Mouse (Mus musculus) lung, postnatal 0 days (tissue): ENCODE measurements at regions not wholly inside any gene's neighbourhood (a gene's known extent, or its start where the extent isn't known, plus 50 kb on each side); places are given as distances from the start of the nearest gene placed in this dataset.

Source experiments
- CTCF ChIP-seq: IDR thresholded peaks from 2 replicates; pipeline ENCODE4 v1.5.1; 2016; ENCODE audit warnings: antibody characterized with exemption, mild to moderate bottlenecking
- EP300 ChIP-seq: IDR thresholded peaks from 2 replicates; pipeline ENCODE4 v1.6.1; 2016; ENCODE audit warnings: antibody characterized with exemption, mild to moderate bottlenecking, control low read depth

GRCm38 (mm10) chr10:56695100-56695499, 318.0 kb downstream of the Gja1 start:
- TF ChIP-seq CTCF (no peak), EP300 (no peak)
